8 mouse cellular contexts compared by ENCODE assay signal in genomic region chrX:161717764-161718382, GRCm38 (mm10). TPM values are rescaled to one million over a fixed set of nuclear protein-coding genes. Genes with fewer than 3 reads are reported as not detected.
A peak's percentile ranks its signal among the peaks of the same experiment; 100 is the strongest.
DNase-seq lines count a peak whose midpoint lies in the region; ATAC-seq and TF ChIP-seq lines count a peak whose summit lies in the region.

No protein-coding gene starts in this region.

- peak overlapping the region; percentile 48 for H3K4me3 ChIP-seq in lung, embryonic 14.5 days (ENCODE audit: low read depth, low read length)
- peak overlapping the region; percentile 57 for H3K4me3 ChIP-seq in hindbrain, postnatal 0 days (ENCODE audit: low read length)
- peak overlapping the region; percentile 65 for H3K4me3 ChIP-seq in midbrain, embryonic 16.5 days (ENCODE audit: low read depth, low read length)

- H3K27me3 ChIP-seq in lung, embryonic 14.5 days (ENCODE audit: insufficient read depth, low read length), result peaks cover 18% of the 10 kb centered on the region
- no peaks in the 10 kb centered on the region for H3K27me3 ChIP-seq in hindbrain, postnatal 0 days (ENCODE audit: insufficient read depth, low read length)
- H3K27me3 ChIP-seq in midbrain, embryonic 16.5 days (ENCODE audit: control insufficient read depth, insufficient read depth, low read depth, low read length), result peaks cover 3% of the 10 kb centered on the region

- peak; percentile 26 to 34 for DNase-seq in adrenal gland, postnatal 36 days
- DNase-seq in adrenal gland, postnatal 10 days, result no peak
- no peak for DNase-seq in lung, embryonic 14.5 days
- no peak for DNase-seq in lung, postnatal 36 days
- peak; percentile 38 for DNase-seq in hindbrain, postnatal 0 days (ENCODE audit: low spot score)
- no peak for DNase-seq in thymus, postnatal 36 days

- ATAC-seq in lung, embryonic 14.5 days (ENCODE audit: insufficient read depth), result peak; percentile 36; the same call in 1 of the 2 replicates
- peak; percentile 30 for ATAC-seq in hindbrain, postnatal 0 days
- ATAC-seq in midbrain, embryonic 16.5 days, result peak; percentile 55; the same call in 1 of the 2 replicates
- no peak for ATAC-seq in granulocyte monocyte progenitor cell, adult 5-6 weeks (replicated peaks; ENCODE audit: poor library complexity, severe bottlenecking)

- peak overlapping the region; percentile 80 for H3K4me2 ChIP-seq in lung, embryonic 14.5 days
- peak overlapping the region; percentile 64 for H3K4me2 ChIP-seq in hindbrain, postnatal 0 days (ENCODE audit: low read depth, low read length)
- peak overlapping the region; percentile 58 for H3K4me2 ChIP-seq in midbrain, embryonic 16.5 days (ENCODE audit: low read length)

- H3K9ac ChIP-seq in lung, embryonic 14.5 days, result peak overlapping the region; percentile 48; the same call in 1 of the 2 replicates
- H3K9ac ChIP-seq in hindbrain, postnatal 0 days (replicated peaks; ENCODE audit: low read length), result peak overlapping the region; percentile 71
- peak overlapping the region; percentile 81 for H3K9ac ChIP-seq in midbrain, embryonic 16.5 days (ENCODE audit: low read depth, low read length)

- no peak for TF ChIP-seq CTCF in lung, embryonic 14.5 days (IDR thresholded peaks at IDR 0.05; ENCODE audit: low read depth)
- TF ChIP-seq CTCF in hindbrain, postnatal 0 days (IDR thresholded peaks at IDR 0.05; ENCODE audit: low read depth), result no peak

- no peaks in the 10 kb centered on the region for H3K4me1 ChIP-seq in lung, embryonic 14.5 days (ENCODE audit: insufficient read depth)
- H3K4me1 ChIP-seq in hindbrain, postnatal 0 days (ENCODE audit: insufficient read depth, low read length), result no peaks in the 10 kb centered on the region
- H3K4me1 ChIP-seq in midbrain, embryonic 16.5 days (ENCODE audit: control insufficient read depth, insufficient read depth, low read length), result peaks cover 7% of the 10 kb centered on the region; the same call in 1 of the 2 replicates

- no peaks in the 10 kb centered on the region for H3K9me3 ChIP-seq in lung, embryonic 14.5 days (ENCODE audit: low read depth, low read length)
- no peaks in the 10 kb centered on the region for H3K9me3 ChIP-seq in hindbrain, postnatal 0 days (ENCODE audit: low read length)
- H3K9me3 ChIP-seq in midbrain, embryonic 16.5 days (replicated peaks; ENCODE audit: control insufficient read depth, low read length, poor library complexity, severe bottlenecking), result no peaks in the 10 kb centered on the region

- H3K27ac ChIP-seq in lung, embryonic 14.5 days (ENCODE audit: low read depth), result no peak overlapping the region
- peak overlapping the region; percentile 85 for H3K27ac ChIP-seq in hindbrain, postnatal 0 days
- peak overlapping the region; percentile 81 for H3K27ac ChIP-seq in midbrain, embryonic 16.5 days (ENCODE audit: low read length)

- 10% methylated on average over 26 of the region's 26 CpGs for WGBS in lung, embryonic 14.5 days
- 27% methylated on average over 26 of the region's 26 CpGs for WGBS in hindbrain, postnatal 0 days
- WGBS in midbrain, embryonic 16.5 days, result 22% methylated on average over 26 of the region's 26 CpGs

- no peaks in the 10 kb centered on the region for H3K36me3 ChIP-seq in lung, embryonic 14.5 days (ENCODE audit: insufficient read depth)
- H3K36me3 ChIP-seq in hindbrain, postnatal 0 days (ENCODE audit: insufficient read depth, low read length), result no peaks in the 10 kb centered on the region
- H3K36me3 ChIP-seq in midbrain, embryonic 16.5 days (ENCODE audit: control insufficient read depth, insufficient read depth, low read length), result no peaks in the 10 kb centered on the region

RNA-seq across cellular contexts. Expression of gene Rai2, which starts 1.0 kb away (rescaled TPM):
- total RNA-seq in adrenal gland, postnatal 36 days (2021), result 10 to 100 TPM; 18.5 to 27.6 TPM
- total RNA-seq in adrenal gland, postnatal 10 days (2021), result 10 to 100 TPM; 12.5 to 19.1 TPM
- 2.8 and 3.3 TPM in 2 replicates for polyA plus RNA-seq in lung, embryonic 14.5 days (2014; fragmentation: Nextera tagmentation; extraction: Ambion mirVana)
- 11.5 and 12.3 TPM in 2 replicates for total RNA-seq in hindbrain, postnatal 0 days (2014; rRNA removed)
- polyA plus RNA-seq in hindbrain, postnatal 0 days (2015; fragmentation: Nextera tagmentation; extraction: Ambion mirVana), result 9.9 and 12.9 TPM in 2 replicates
- polyA plus RNA-seq in midbrain, embryonic 16.5 days (2015; fragmentation: Nextera tagmentation; extraction: Ambion mirVana), result 13.9 and 15.9 TPM in 2 replicates
- total RNA-seq in granulocyte monocyte progenitor cell, adult 5-6 weeks (2014; fragmentation: Nextera tagmentation), result not detected in 2 replicates
- total RNA-seq in granulocyte monocyte progenitor cell, adult 5-6 weeks (2017), result not detected in 2 replicates

Comparison
In these comparisons a context has a peak if more than half of its experiments do, and no peak if none do; other contexts are left out.
1. DNase-seq: peak in adrenal gland, postnatal 36 days (2 of 2) and hindbrain, postnatal 0 days (single experiment); none in adrenal gland, postnatal 10 days (single experiment), lung, embryonic 14.5 days (single experiment), lung, postnatal 36 days (single experiment) and thymus, postnatal 36 days (0 of 2).
2. RNA of gene Rai2, which starts 1.0 kb away (total RNA-seq): 18.5 to 27.6 TPM in adrenal gland, postnatal 36 days, 12.5 to 19.1 TPM in adrenal gland, postnatal 10 days and 11.5 to 12.3 TPM in hindbrain, postnatal 0 days; not detected in granulocyte monocyte progenitor cell, adult 5-6 weeks; every median in the first group is over 10 times any median in the second.
3. Peak in every context shown above with its lines, with median percentiles within 50 percentile points of each other: H3K4me2 ChIP-seq, H3K4me3 ChIP-seq and H3K9ac ChIP-seq.